Mouse (Mus musculus) spleen, adult 2 months (tissue): ENCODE measurements around the gene Angptl2.

ENCODE experiments used
- CTCF ChIP-seq: fragments of 200-500 bp; IDR thresholded peaks from 2 replicates; pipeline ENCODE4 v1.5.1; 2011; ENCODE audit warnings: mild to moderate bottlenecking, inconsistent platforms; ENCODE audit not compliant: insufficient read depth, insufficient read length, insufficient replicate concordance; ENCODE audit errors: extremely low read depth
- POLR2A ChIP-seq: fragments of 200-500 bp; IDR thresholded peaks from 2 replicates; pipeline ENCODE4 v1.6.1; 2011; ENCODE audit warnings: low read depth, low read length, inconsistent platforms

- TF ChIP-seq CTCF (no peak), POLR2A (no peak)
Observed at GRCm38 (mm10) chr2:33261475-33261874, 45.6 kb downstream of the Angptl2 start.
